Mouse (Mus musculus): Measurements from ENCODE around the gene Pla2g2d.
"Not testable (repeated sequence)": the region's sequence is repeated elsewhere in the genome, so short reads cannot be mapped to it uniquely, and the experiment has no call there.

Gene Pla2g2d

GRCm38 (mm10) chr4:138782098-138782497 is 6.6 kb downstream of the Pla2g2d start:
- DNase-seq (ENCODE audit: low spot score): no peak

- no peak for DNase-seq (ENCODE audit: low spot score)
Measured at GRCm38 (mm10) chr4:138785721-138786120, 10.2 kb downstream of the Pla2g2d start.

- no peak for DNase-seq (ENCODE audit: low spot score)
Measured at GRCm38 (mm10) chr4:138786141-138786540, 10.6 kb downstream of the Pla2g2d start.

DNA sequence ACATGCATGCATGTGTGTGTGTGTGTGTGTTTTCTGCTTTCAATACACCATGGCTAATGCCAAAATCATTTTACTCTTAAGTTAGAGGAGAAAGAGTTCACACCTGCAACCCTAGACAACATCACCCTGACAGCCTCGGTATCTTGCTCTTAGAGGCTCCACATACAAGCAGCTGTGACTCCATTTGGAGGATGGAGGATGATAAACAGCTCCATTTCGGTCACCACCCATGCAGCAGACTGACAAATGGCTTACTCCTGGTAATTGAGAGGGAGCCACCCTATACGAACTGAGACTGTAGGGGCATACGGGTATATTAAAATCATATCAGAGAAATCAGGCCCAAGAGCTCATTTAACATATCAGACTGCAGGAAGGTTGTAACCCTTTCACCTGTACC is 12.8 kb downstream of the Pla2g2d start:
- no peak for DNase-seq (ENCODE audit: low spot score)

DNA sequence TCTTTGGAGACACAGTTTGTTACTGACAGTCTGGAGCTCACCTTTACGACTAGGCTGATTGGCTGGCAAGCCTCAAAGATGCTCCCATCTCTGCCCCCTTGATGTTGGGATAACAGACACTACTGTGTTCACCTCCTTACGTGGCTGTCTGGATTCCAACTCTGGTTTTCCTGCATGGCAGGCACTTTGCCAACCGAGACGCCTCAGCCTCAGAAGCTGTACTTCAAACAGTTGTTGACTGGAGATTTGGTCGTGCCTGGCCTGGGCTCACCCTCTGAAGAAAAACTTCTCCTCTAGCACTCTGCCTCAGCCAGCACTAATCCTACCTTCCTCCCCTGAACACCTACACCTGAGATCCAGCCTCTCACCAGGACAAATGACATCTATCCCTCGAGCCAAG is 15.9 kb downstream of the Pla2g2d start:
- no peak for DNase-seq (ENCODE audit: low spot score)

- DNase-seq (ENCODE audit: low spot score): no peak
Measured at GRCm38 (mm10) chr4:138792599-138792998, 17.1 kb downstream of the Pla2g2d start.

DNA sequence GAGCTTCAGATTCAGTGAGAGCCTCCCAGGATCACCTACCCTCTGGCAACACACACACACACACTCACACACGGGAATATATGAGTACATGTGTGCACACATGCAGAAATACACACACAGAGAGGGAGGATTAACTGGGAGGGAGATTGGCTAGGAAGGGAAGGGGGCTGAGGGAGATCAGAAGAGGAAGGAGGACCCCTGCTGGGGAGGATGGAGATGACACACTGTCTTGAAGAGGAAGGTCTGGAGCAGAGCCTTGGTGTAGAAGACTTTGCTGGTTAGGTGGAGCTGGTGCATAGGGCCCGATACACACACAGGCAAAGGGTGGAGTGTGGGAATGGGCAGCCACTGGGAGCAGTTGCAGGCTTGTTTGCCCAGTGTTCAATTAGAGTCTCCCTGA is 17.7 kb downstream of the Pla2g2d start:
- no peak for DNase-seq (ENCODE audit: low spot score)

GRCm38 (mm10) chr4:138794344-138794743 is 18.8 kb downstream of the Pla2g2d start:
- DNase-seq (ENCODE audit: low spot score): no peak

GRCm38 (mm10) chr4:138796513-138797216 is 21.1 kb downstream of the Pla2g2d start:
- DNase-seq (ENCODE audit: low spot score): no peak

GRCm38 (mm10) chr4:138797217-138797570 is 21.7 kb downstream of the Pla2g2d start:
- no peak for DNase-seq (ENCODE audit: low spot score)

DNA sequence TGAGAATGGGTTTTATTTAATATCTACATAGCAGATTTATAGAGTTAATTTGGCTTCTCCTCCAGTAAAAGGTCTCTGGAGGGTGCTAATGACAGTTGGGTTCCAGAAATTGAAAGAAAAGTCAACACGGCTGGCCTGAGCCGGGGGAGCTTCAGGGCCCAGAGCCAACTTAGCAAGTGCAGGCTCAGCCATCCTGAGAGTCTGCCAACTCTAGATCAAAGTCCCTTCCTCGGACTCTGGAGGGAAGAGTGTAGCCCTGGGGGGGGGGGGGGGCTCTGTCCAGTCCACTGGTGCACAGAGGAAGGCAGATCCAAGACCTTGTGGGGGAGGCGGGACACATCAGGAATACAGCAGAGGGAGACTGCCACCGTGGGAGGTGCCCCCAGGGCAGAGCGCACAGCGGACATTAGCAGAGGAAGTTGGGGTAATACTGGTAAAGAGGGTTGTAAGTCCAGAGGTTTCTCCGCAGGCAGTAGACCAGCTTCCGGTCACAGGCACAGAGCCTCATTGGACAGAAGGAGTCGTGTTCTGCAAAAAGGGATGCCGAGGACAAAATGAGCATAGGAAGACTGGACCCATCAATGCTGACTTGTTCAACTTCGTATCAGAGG is 24.7 kb downstream of the Pla2g2d start:
- no peak for DNase-seq (ENCODE audit: low spot score)

DNA sequence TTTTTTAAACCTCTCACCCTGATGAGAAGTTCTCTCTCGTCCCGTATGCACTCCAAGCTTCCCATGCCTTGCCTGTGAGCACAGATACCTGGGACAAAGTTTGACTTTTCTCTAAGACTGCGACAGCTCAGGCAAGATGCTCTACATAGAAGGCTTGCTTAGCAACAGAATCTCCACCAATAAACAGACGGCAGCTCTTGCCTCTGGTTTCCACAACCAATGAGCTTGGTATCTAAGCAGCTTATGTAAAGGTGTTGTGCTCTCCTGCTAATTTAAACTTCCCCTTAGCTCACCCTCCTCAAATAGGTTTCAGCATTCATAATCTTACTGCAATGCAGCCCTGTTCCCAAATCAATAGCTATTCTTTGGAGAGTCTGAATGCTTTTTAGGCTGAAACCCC is 26.1 kb downstream of the Pla2g2d start:
- DNase-seq (ENCODE audit: low spot score): no peak

DNA sequence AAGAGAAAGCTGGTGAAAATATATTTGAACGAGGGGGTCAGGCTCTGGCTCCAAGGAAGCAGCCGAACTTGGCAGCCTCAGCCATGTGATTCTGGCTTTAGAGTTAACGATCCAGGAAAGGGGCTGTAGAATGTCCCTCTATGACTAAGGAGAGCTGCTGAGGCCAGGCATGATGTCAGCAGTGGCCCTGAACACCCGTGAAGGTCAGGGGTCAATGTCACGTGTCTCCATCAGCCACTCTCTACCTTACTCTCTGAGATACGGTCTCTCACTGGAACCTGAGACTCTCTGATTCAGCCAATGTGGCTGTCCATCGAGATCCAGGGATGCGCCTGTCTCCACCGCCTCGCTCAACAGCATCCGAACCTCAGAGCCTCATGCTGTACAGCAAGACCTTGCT is 27.4 kb downstream of the Pla2g2d start:
- DNase-seq (ENCODE audit: low spot score): no peak

GRCm38 (mm10) chr4:138805248-138805647 is 29.7 kb downstream of the Pla2g2d start:
- no peak for DNase-seq (ENCODE audit: low spot score)

- DNase-seq (ENCODE audit: low spot score): no peak
Measured at GRCm38 (mm10) chr4:138806160-138806559, 30.6 kb downstream of the Pla2g2d start.

- no peak for DNase-seq (ENCODE audit: low spot score)
Measured at GRCm38 (mm10) chr4:138806920-138807541, 31.5 kb downstream of the Pla2g2d start.

DNA sequence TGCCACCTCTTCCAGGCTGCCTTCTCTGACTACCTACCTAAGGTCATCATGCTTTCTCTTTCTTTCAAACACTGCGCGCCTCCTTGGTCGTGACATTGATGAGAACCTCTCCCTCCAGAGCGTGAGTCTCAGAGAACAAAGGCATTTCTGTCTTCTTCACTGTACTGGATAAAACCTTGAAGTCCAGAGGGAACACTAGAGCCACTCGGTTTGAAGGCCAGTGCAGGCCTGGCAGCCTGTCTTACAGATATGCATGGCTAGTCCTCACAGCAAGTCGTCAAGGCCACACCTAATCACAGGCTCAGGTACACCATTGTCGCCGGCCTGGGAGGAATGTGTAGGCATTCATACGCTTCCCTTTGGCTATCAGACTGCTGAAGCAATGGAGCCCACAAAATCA is 40.6 kb downstream of the Pla2g2d start:
- DNase-seq (ENCODE audit: low spot score): no peak

DNA sequence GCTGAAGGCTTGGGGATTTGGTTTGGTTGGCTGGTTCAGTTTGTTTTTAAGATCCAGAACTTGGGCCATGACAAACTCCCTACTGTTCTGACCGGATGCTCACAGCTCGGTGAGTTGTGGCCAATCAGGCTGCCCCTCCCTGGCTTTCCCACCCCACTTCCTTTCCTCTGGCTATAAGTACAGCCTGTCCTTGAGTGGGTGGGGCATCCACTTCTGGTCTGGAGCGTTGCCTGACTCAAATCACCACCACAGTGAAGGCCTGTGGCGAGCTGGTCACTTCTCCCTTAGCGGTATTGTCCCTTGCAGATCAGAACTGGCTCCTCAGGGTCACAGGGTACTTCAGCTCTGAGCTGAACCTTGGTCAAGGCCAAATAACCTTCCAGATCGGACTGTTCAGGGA is 42.2 kb downstream of the Pla2g2d start:
- DNase-seq (ENCODE audit: low spot score): no peak

DNA sequence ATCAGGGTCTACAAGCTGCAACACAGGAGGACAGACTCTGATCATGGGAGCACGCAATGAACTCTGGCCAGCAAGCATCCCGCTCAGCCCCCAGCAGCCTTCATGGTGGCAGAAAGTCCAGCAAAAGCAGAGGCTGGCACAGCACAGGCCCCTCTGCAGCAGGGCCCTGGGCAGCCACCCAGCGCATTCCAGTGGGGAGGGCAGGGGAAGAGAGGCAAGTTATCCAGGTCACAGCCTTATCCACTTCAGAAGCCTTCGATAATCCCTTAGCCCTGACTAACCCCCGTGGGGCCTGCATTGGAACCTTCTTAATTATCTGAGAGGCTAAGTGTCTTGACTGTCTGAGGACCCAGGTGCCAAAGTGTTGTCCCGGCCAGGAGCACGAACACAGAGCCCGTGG is 43.6 kb downstream of the Pla2g2d start:
- no peak for DNase-seq (ENCODE audit: low spot score)

- DNase-seq (ENCODE audit: low spot score): no peak
Measured at GRCm38 (mm10) chr4:138821036-138821435, 45.5 kb downstream of the Pla2g2d start.

GRCm38 (mm10) chr4:138824161-138824560 is 48.6 kb downstream of the Pla2g2d start:
- not testable (repeated sequence) for DNase-seq (ENCODE audit: low spot score)

- no peak for DNase-seq (ENCODE audit: low spot score)
Measured at GRCm38 (mm10) chr4:138824660-138825059, 49.1 kb downstream of the Pla2g2d start.

- DNase-seq (ENCODE audit: low spot score): no peak
Measured at GRCm38 (mm10) chr4:138825751-138826567, 50.4 kb downstream of the Pla2g2d start.
